Mouse (Mus musculus) layer of hippocampus, postnatal 10 days (tissue): ENCODE data around the gene Hells. TPM values are rescaled to one million over a fixed set of nuclear protein-coding genes. Genes with fewer than 3 reads are reported as not detected.

ENCODE experiments used
- microRNA-seq, 2 experiments: library from miRNA; unstranded; fragments of <30 nt; microRNA quantifications; one replicate each; pipeline ENCODE4 v1.2.0; 2021
- total RNA-seq, 2 experiments: library from RNA; stranded (reverse); gene quantifications; 2 replicates each; pipeline ENCODE4 v1.2.3; 2021

Gene Hells
- total RNA-seq, 2 experiments from 2014 or later: 4.7 to 7.9 TPM

Small RNA genes lying within 50 kb of the gene (microRNA-seq; reads per million reads assigned to microRNA genes)
- gene Gm23800: 0 reads per million in 2 experiments

Other genes starting within 250 kb of the Hells start
- 10 to 100 TPM; 11.7 to 14.0 TPM for gene Noc3l, start 111.7 kb upstream of the Hells start, total RNA-seq
- gene Tbc1d12, start 94.3 kb upstream of the Hells start, total RNA-seq: 10 to 100 TPM; 18.0 to 18.9 TPM
- gene Cyp2c55, start 76.1 kb downstream of the Hells start, total RNA-seq: under 1 TPM; 0.22 to 0.23 TPM
- under 1 TPM in 1 of 2 experiments, not detected in 1; 0.18 TPM for gene Cyp2c65, start 130.1 kb downstream of the Hells start, total RNA-seq
- not detected for gene Cyp2c66, start 183.0 kb downstream of the Hells start, total RNA-seq